Comparison of ENCODE assay signal across 23 mouse cellular contexts in genomic region chr8:101522758-101523157, GRCm38 (mm10).
"Had no signal": no experiment of that assay in that cellular context is flagged by ENCODE, and none has a peak within 500 bp of the region (broad histone marks: within the 10 kb centered on the region; RNA-seq: fewer than 3 reads in every experiment).

No protein-coding gene starts in this region.

- ATAC-seq: intestine, embryonic 15.5 days; liver, postnatal 0 days; lung, postnatal 0 days had no signal

- H3K4me3 ChIP-seq: intestine, embryonic 15.5 days; kidney, embryonic 15.5 days; left cerebral cortex, adult 2 months; limb, embryonic 15.5 days; midbrain, embryonic 10.5 days had no signal

- H3K27me3 ChIP-seq: intestine, embryonic 15.5 days; kidney, embryonic 15.5 days; limb, embryonic 15.5 days had no signal

- H3K36me3 ChIP-seq: intestine, embryonic 15.5 days; kidney, embryonic 15.5 days; limb, embryonic 15.5 days; midbrain, embryonic 10.5 days had no signal

- H3K9me3 ChIP-seq: intestine, embryonic 15.5 days; kidney, embryonic 15.5 days; limb, embryonic 15.5 days; midbrain, embryonic 10.5 days had no signal

- DNase-seq: kidney, adult 11 months; kidney, adult 8-10 months; kidney, postnatal 10 days; kidney, postnatal 36 days; layer of hippocampus, postnatal 36 days; left cerebral cortex, postnatal 4 days; liver, postnatal 0 days; lung, embryonic 14.5 days; right cerebral cortex, postnatal 14 days; right cerebral cortex, postnatal 4 days; thymus, adult 2 months; thymus, postnatal 14 days; thymus, postnatal 4 days had no signal

- H3K4me2 ChIP-seq: intestine, embryonic 15.5 days; kidney, embryonic 15.5 days; limb, embryonic 15.5 days; liver, embryonic 11.5 days; lung, embryonic 14.5 days had no signal

- H3K4me1 ChIP-seq: intestine, embryonic 15.5 days; kidney, embryonic 15.5 days; limb, embryonic 15.5 days had no signal

- H3K9ac ChIP-seq: intestine, embryonic 15.5 days; kidney, embryonic 15.5 days; limb, embryonic 15.5 days; liver, embryonic 14.5 days; liver, postnatal 0 days; lung, embryonic 14.5 days had no signal

- H3K27ac ChIP-seq: intestine, embryonic 15.5 days; kidney, embryonic 15.5 days; left cerebral cortex, adult 2 months; limb, embryonic 15.5 days; liver, embryonic 14.5 days; macrophage; midbrain, embryonic 10.5 days; stomach, postnatal 0 days had no signal
